Mouse (Mus musculus) layer of hippocampus, adult 11-12 months (tissue): Measurements from ENCODE around the gene Thsd1.

Experiments
- DNase-seq: peaks from one replicate; pipeline ENCODE4 v3.0.0; 2022; ENCODE audit warnings: low spot score

Thsd1 gene

GRCm38 (mm10) chr8:22227061-22227877, at the start of gene Thsd1:
Thsd1 (plus strand) TSS chr8:22227313.
- peak; percentile 8 for DNase-seq

- no peak for DNase-seq
Observed at GRCm38 (mm10) chr8:22184884-22185283, 42.2 kb upstream of the Thsd1 start.

- peak; percentile 80 for DNase-seq
Observed at GRCm38 (mm10) chr8:22185431-22186397, 41.4 kb upstream of the Thsd1 start, which contains the start of gene Ckap2. Ckap2 (minus strand) TSS chr8:22185819.

- DNase-seq: peak; percentile 90
Observed at GRCm38 (mm10) chr8:22192660-22193431, 34.3 kb upstream of the Thsd1 start, which contains the start of gene Vps36. Vps36 (plus strand) TSS chr8:22192809.

GRCm38 (mm10) chr8:22193432-22194010, 33.6 kb upstream of the Thsd1 start:
- no peak for DNase-seq

GRCm38 (mm10) chr8:22197914-22198313, 29.2 kb upstream of the Thsd1 start:
- no peak for DNase-seq

GRCm38 (mm10) chr8:22199481-22199880, 27.6 kb upstream of the Thsd1 start:
- no peak for DNase-seq

- no peak for DNase-seq
Observed at GRCm38 (mm10) chr8:22207535-22207934, 19.6 kb upstream of the Thsd1 start.

GRCm38 (mm10) chr8:22209012-22209411, 18.1 kb upstream of the Thsd1 start:
- DNase-seq: no peak

- DNase-seq: no peak
Observed at GRCm38 (mm10) chr8:22214826-22215225, 12.3 kb upstream of the Thsd1 start.

- no peak for DNase-seq
Observed at GRCm38 (mm10) chr8:22226361-22226760, 752 bp upstream of the Thsd1 start.

GRCm38 (mm10) chr8:22228621-22229020, 1.5 kb downstream of the Thsd1 start:
- DNase-seq: no peak

GRCm38 (mm10) chr8:22242986-22243385, 15.9 kb downstream of the Thsd1 start:
- DNase-seq: no peak

GRCm38 (mm10) chr8:22245663-22246062, 18.6 kb downstream of the Thsd1 start:
- DNase-seq: no peak

GRCm38 (mm10) chr8:22247956-22248355, 20.8 kb downstream of the Thsd1 start:
- DNase-seq: peak; percentile 19

- no peak for DNase-seq
Observed at GRCm38 (mm10) chr8:22249080-22249479, 22.0 kb downstream of the Thsd1 start.

GRCm38 (mm10) chr8:22258946-22259450, 31.9 kb downstream of the Thsd1 start:
- no peak for DNase-seq

GRCm38 (mm10) chr8:22259531-22259930, 32.4 kb downstream of the Thsd1 start:
- DNase-seq: no peak

- DNase-seq: no peak
Observed at GRCm38 (mm10) chr8:22260091-22260722, 33.1 kb downstream of the Thsd1 start.

- DNase-seq: no peak
Observed at GRCm38 (mm10) chr8:22262267-22262666, 35.2 kb downstream of the Thsd1 start.

- no peak for DNase-seq
Observed at GRCm38 (mm10) chr8:22264292-22264691, 37.2 kb downstream of the Thsd1 start.
